Mouse (Mus musculus) kidney, embryonic 14.5 days (tissue): ENCODE measurements at regions not wholly inside any gene's neighbourhood (a gene's known extent, or its start where the extent isn't known, plus 50 kb on each side); places are given as distances from the start of the nearest gene placed in this dataset.

ENCODE experiments used
- ATAC-seq: fragments of 200-750 bp; cut with Nextera tagmentation; 2 replicates; pipeline ENCODE4 v1.8.0; 2017; ENCODE audit warnings: moderate number of reproducible peaks, mild to moderate bottlenecking, moderate TSS enrichment, moderate library complexity; ENCODE audit not compliant: low FRiP score, low TSS enrichment
- H3K27ac ChIP-seq: fragments of 300-500 bp; sonication (generic); 2 replicates; pipeline ENCODE4 v1.5.1; 2014; ENCODE audit warnings: low read depth, mild to moderate bottlenecking, low read length, moderate library complexity, mixed read lengths
- H3K27me3 ChIP-seq: fragments of 300-500 bp; sonication (generic); 2 replicates; pipeline ENCODE4 v1.6.1; 2014; ENCODE audit warnings: mild to moderate bottlenecking, low read length; ENCODE audit not compliant: control insufficient read depth, insufficient read depth
- H3K36me3 ChIP-seq: fragments of 300-500 bp; sonication (generic); 2 replicates; pipeline ENCODE4 v1.6.1; 2014; ENCODE audit warnings: low read length, mixed read lengths; ENCODE audit not compliant: control insufficient read depth, insufficient read depth
- H3K4me1 ChIP-seq: fragments of 300-500 bp; sonication (generic); 2 replicates; pipeline ENCODE4 v1.6.1; 2014; ENCODE audit warnings: low read length, mixed read lengths; ENCODE audit not compliant: control insufficient read depth, insufficient read depth
- H3K4me2 ChIP-seq: fragments of 300-500 bp; sonication (generic); replicated peaks from 2 replicates; pipeline ENCODE4 v1.6.1; 2014; ENCODE audit warnings: low read depth, mild to moderate bottlenecking, low read length
- H3K4me3 ChIP-seq: fragments of 300-500 bp; sonication (generic); 2 replicates; pipeline ENCODE4 v1.5.1; 2014; ENCODE audit warnings: mild to moderate bottlenecking, low read length
- H3K9ac ChIP-seq: fragments of 300-500 bp; sonication (generic); 2 replicates; pipeline ENCODE4 v1.6.1; 2014; ENCODE audit warnings: low read depth, mild to moderate bottlenecking, low read length, moderate library complexity
- H3K9me3 ChIP-seq: fragments of 300-500 bp; sonication (generic); 2 replicates; pipeline ENCODE4 v1.6.1; 2016; ENCODE audit warnings: low read length; ENCODE audit not compliant: control insufficient read depth
- WGBS: fragments of 180-500 bp; shearing (Covaris S2); extraction: QIAGEN DNeasy Blood & Tissue Kit; methylation state at CpG from one replicate; pipeline ENCODE4 v1.1.7; 2014; 5-methylcytosine and 5-hydroxymethylcytosine counted together

DNA sequence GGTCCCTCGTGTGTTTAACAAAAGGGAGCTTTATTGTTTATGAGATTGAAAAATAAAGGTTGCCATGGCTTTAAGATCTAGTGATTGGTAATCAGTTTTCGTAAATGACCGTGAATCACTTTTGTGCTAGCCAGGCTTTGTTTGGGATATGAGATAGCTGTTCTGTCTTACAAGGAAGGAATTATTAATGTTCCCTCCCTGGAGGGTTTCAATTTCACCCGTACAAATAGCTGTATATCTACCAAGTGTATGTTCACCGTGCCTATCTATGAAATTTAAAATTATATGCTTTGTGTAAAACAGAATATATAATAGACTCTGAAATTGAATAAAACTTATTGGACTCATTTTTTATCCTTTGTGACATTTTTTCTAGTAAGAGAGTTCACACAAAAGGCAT, 268.3 kb upstream of the Apob start:
- no peak overlapping the region for H3K4me3 ChIP-seq
- no peak overlapping the region for H3K9ac ChIP-seq
- no peaks in the 10 kb centered on the region for H3K36me3 ChIP-seq
- ATAC-seq: no peak
- no peaks in the 10 kb centered on the region for H3K9me3 ChIP-seq
- WGBS: 64% methylated on average over 5 of the region's 5 CpGs
- no peaks in the 10 kb centered on the region for H3K4me1 ChIP-seq
- no peak overlapping the region for H3K27ac ChIP-seq
- no peaks in the 10 kb centered on the region for H3K27me3 ChIP-seq
- no peak overlapping the region for H3K4me2 ChIP-seq

DNA sequence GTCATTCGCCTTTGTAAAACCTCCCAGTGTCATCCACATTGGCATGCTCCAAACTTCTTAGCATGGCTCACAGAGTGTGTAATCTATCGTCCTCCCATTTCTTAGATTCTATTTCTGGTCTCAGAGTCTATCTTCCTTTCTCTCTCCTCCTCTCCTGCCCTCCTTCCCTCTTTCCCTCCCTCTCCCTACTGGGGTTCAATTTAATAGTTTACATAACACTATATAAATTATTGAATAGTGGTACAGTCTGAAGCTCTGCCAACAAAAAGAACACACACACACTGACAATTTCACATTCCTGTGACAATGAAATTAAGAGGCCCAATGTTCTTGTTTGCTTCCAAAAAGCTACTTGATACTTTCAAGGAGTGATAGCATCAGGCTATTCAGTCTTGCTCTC, 267.6 kb upstream of the Apob start:
- no peak overlapping the region for H3K27ac ChIP-seq
- no peaks in the 10 kb centered on the region for H3K4me1 ChIP-seq
- 76% methylated on average over 2 of the region's 2 CpGs for WGBS
- no peak overlapping the region for H3K4me3 ChIP-seq
- H3K4me2 ChIP-seq: no peak overlapping the region
- H3K9me3 ChIP-seq: no peaks in the 10 kb centered on the region
- no peak overlapping the region for H3K9ac ChIP-seq
- no peak for ATAC-seq
- no peaks in the 10 kb centered on the region for H3K36me3 ChIP-seq
- no peaks in the 10 kb centered on the region for H3K27me3 ChIP-seq

GRCm38 (mm10) chr12:7715091-7715490, 262.4 kb upstream of the Apob start:
- Histone ChIP-seq H3K27me3 (no peaks in the 10 kb centered on the region), H3K4me1 (no peaks in the 10 kb centered on the region), H3K36me3 (no peaks in the 10 kb centered on the region), H3K4me2 (no peak overlapping the region), H3K9me3 (no peaks in the 10 kb centered on the region), H3K9ac (no peak overlapping the region), H3K4me3 (no peak overlapping the region), H3K27ac (no peak overlapping the region)
- 96% methylated on average over 4 of the region's 4 CpGs for WGBS
- no peak for ATAC-seq

GRCm38 (mm10) chr12:7718556-7718955, 258.9 kb upstream of the Apob start:
- WGBS: 67% methylated on average over 2 of the region's 2 CpGs
- Histone ChIP-seq H3K9me3 (no peaks in the 10 kb centered on the region), H3K4me1 (no peaks in the 10 kb centered on the region), H3K27me3 (no peaks in the 10 kb centered on the region), H3K36me3 (no peaks in the 10 kb centered on the region), H3K9ac (no peak overlapping the region), H3K4me2 (no peak overlapping the region), H3K27ac (no peak overlapping the region), H3K4me3 (no peak overlapping the region)
- ATAC-seq: no peak

- Histone ChIP-seq H3K9ac (no peak overlapping the region), H3K4me1 (no peaks in the 10 kb centered on the region), H3K27me3 (no peaks in the 10 kb centered on the region), H3K27ac (no peak overlapping the region), H3K4me2 (no peak overlapping the region), H3K9me3 (no peaks in the 10 kb centered on the region), H3K4me3 (no peak overlapping the region), H3K36me3 (no peaks in the 10 kb centered on the region)
- WGBS: 77% methylated on average over 4 of the region's 4 CpGs
- no peak for ATAC-seq
Observed at GRCm38 (mm10) chr12:7719080-7719479, 258.4 kb upstream of the Apob start.

GRCm38 (mm10) chr12:7724992-7725391, 252.5 kb upstream of the Apob start:
- Histone ChIP-seq H3K4me3 (no peak overlapping the region), H3K36me3 (no peaks in the 10 kb centered on the region), H3K4me2 (no peak overlapping the region), H3K9me3 (no peaks in the 10 kb centered on the region), H3K4me1 (no peaks in the 10 kb centered on the region), H3K27me3 (no peaks in the 10 kb centered on the region), H3K27ac (no peak overlapping the region), H3K9ac (no peak overlapping the region)
- ATAC-seq: no peak
- 86% methylated on average over 3 of the region's 3 CpGs for WGBS

GRCm38 (mm10) chr12:7738020-7738419, 239.4 kb upstream of the Apob start:
- no peaks in the 10 kb centered on the region for H3K36me3 ChIP-seq
- H3K4me3 ChIP-seq: no peak overlapping the region
- 92% methylated on average over 2 of the region's 2 CpGs for WGBS
- no peak overlapping the region for H3K9ac ChIP-seq
- no peaks in the 10 kb centered on the region for H3K27me3 ChIP-seq
- no peaks in the 10 kb centered on the region for H3K4me1 ChIP-seq
- H3K9me3 ChIP-seq: no peaks in the 10 kb centered on the region
- no peak overlapping the region for H3K27ac ChIP-seq
- H3K4me2 ChIP-seq: no peak overlapping the region
- no peak for ATAC-seq

GRCm38 (mm10) chr12:7738629-7739351, 238.7 kb upstream of the Apob start:
- ATAC-seq: no peak
- H3K27ac ChIP-seq: no peak overlapping the region
- no peak overlapping the region for H3K9ac ChIP-seq
- H3K27me3 ChIP-seq: no peaks in the 10 kb centered on the region
- no peak overlapping the region for H3K4me2 ChIP-seq
- H3K9me3 ChIP-seq: no peaks in the 10 kb centered on the region
- no peaks in the 10 kb centered on the region for H3K4me1 ChIP-seq
- 49% methylated on average over 3 of the region's 3 CpGs for WGBS
- no peak overlapping the region for H3K4me3 ChIP-seq
- H3K36me3 ChIP-seq: no peaks in the 10 kb centered on the region

DNA sequence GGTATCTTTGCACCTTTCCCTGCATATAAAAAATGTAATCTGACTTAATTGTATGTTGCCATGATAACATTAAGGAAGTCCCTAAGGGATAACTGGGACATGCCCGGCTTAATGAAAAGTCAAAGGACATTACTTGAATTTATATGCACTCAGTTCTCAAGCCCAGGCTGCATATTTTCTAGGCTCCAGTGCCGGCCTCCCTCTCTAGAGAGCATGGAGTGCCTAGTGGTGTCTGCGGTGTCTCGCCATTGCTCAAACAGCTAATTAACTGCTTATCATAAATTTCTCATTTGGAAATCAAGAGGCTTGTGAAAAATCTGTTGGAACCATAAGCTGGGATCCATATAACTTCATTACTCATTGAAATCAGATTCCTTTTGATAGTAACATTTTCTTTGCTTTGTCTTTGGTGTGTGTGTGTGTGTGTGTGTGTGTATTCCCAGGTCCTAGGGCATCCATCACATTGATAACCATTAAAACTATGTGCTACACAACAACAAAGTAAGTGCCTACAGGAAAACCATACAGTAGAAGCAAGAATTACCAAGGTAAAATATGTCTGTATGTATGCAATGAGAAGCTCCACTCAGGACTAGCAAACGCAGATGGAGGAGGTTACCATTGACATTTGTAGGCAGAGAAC, 238.0 kb upstream of the Apob start:
- 68% methylated on average over 5 of the region's 5 CpGs for WGBS
- no peak overlapping the region for H3K27ac ChIP-seq
- no peaks in the 10 kb centered on the region for H3K36me3 ChIP-seq
- H3K4me1 ChIP-seq: no peaks in the 10 kb centered on the region
- H3K4me3 ChIP-seq: no peak overlapping the region
- no peak for ATAC-seq
- H3K4me2 ChIP-seq: no peak overlapping the region
- no peak overlapping the region for H3K9ac ChIP-seq
- H3K27me3 ChIP-seq: no peaks in the 10 kb centered on the region
- no peaks in the 10 kb centered on the region for H3K9me3 ChIP-seq
